Mouse (Mus musculus) heart, adult 2 months (tissue): ENCODE results near the gene Zmym3.
A peak's percentile ranks its signal among the peaks of the same experiment; 100 is the strongest.
"Not testable (repeated sequence)": the region's sequence is repeated elsewhere in the genome, so short reads cannot be mapped to it uniquely, and the experiment has no call there.

Source experiments
- CTCF ChIP-seq: fragments of 200-600 bp; IDR thresholded peaks from 2 replicates; pipeline ENCODE4 v1.8.1; 2022; ENCODE audit warnings: antibody characterized with exemption, mild to moderate bottlenecking, moderate library complexity
- EP300 ChIP-seq: fragments of 200-500 bp; IDR thresholded peaks from 2 replicates; pipeline ENCODE4 v1.6.1; 2011; ENCODE audit warnings: low read depth, low read length, control low read depth; ENCODE audit not compliant: insufficient read depth
- POLR2A ChIP-seq: fragments of 200-500 bp; IDR thresholded peaks from 2 replicates; pipeline ENCODE4 v1.6.1; 2011; ENCODE audit warnings: mild to moderate bottlenecking, low read depth, low read length, control low read depth; ENCODE audit not compliant: insufficient read depth

DNA sequence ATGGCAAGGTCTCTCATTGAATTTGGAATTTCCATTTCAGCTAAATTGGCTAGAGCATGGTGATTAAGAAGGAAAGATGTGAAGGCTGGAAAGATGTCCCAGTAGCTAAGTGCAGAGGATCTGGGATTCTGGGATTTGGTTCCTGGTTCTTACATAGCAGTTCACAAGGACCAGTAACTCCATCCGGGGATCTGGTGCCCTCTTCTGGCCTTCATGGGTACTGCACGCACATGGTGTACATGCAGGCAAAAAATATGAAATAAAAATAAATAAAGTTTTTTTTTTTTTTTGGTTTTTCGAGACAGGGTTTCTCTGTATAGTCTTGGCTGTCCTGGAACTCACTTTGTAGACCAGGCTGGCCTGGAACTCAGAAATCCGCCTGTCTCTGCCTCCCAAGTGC is 61.7 kb downstream of the Zmym3 start:
- peak; percentile 22; the same call in 1 of the 2 replicates for TF ChIP-seq CTCF
- not testable (repeated sequence) for TF ChIP-seq POLR2A, EP300
